Mouse (Mus musculus): ENCODE data around the gene Copg2.

GRCm38 (mm10) chr6:30711365-30711763, 185.2 kb downstream of the Copg2 start:
- TF ChIP-seq CTCF (IDR thresholded peaks at IDR 0.05; ENCODE audit: borderline replicate concordance, control insufficient read depth, extremely low read depth, insufficient read depth, low read length, poor library complexity) = no peak
- no peak for TF ChIP-seq POLR2A (IDR thresholded peaks at IDR 0.05; ENCODE audit: control insufficient read depth, extremely low read depth, insufficient read depth, low read length, poor library complexity)
